Mouse (Mus musculus) MEL (cell line): Measurements from ENCODE around the gene Slfnl1. TPM values are rescaled to one million over a fixed set of nuclear protein-coding genes. Genes with fewer than 3 reads are reported as not detected.
A peak's percentile ranks its signal among the peaks of the same experiment; 100 is the strongest.

Experiments
- DNase-seq: peaks from one replicate; pipeline ENCODE4 v3.0.0; 2011; ENCODE audit warnings: low read depth, low spot score
- H3K27ac ChIP-seq: 2 replicates; pipeline ENCODE4 v1.5.1; 2012; ENCODE audit warnings: low read depth, mild to moderate bottlenecking, control low read depth, low read length, moderate library complexity; ENCODE audit not compliant: control insufficient read depth
- H3K27me3 ChIP-seq, 2 experiments: fragments of 150-350 bp in 1 of 2; sonication (generic) in 1 of 2; 2 replicates each; pipeline ENCODE4 v1.6.1; 2012; ENCODE audit warnings: low read length in 2 of 2, mild to moderate bottlenecking in 2 of 2, improper control_type of control experiment in 1 of 2, moderate library complexity in 1 of 2; ENCODE audit not compliant: insufficient read depth in 2 of 2, control insufficient read depth in 1 of 2
- H3K36me3 ChIP-seq, 2 experiments: 2 replicates each; pipeline ENCODE4 v1.6.1; 2012 to 2014; ENCODE audit warnings: low read length in 2 of 2, improper control_type of control experiment in 1 of 2, inconsistent platforms in 1 of 2, mild to moderate bottlenecking in 1 of 2; ENCODE audit not compliant: insufficient read depth in 2 of 2, control insufficient read depth in 1 of 2
- H3K4me1 ChIP-seq, 2 experiments: fragments of 150-350 bp in 1 of 2; sonication (generic) in 1 of 2; 2 replicates each; pipeline ENCODE4 v1.6.1; 2012; ENCODE audit warnings: low read length in 2 of 2, improper control_type of control experiment in 1 of 2, mild to moderate bottlenecking in 1 of 2; ENCODE audit not compliant: insufficient read depth in 2 of 2, control insufficient read depth in 1 of 2
- H3K4me3 ChIP-seq, 2 experiments: fragments of 150-350 bp in 1 of 2; sonication (generic) in 1 of 2; 2 replicates each; pipeline ENCODE4 v1.5.1; 2012; ENCODE audit warnings: low read depth in 2 of 2, low read length in 2 of 2, mild to moderate bottlenecking in 2 of 2, moderate library complexity in 2 of 2, control low read depth in 1 of 2, improper control_type of control experiment in 1 of 2; ENCODE audit not compliant: control insufficient read depth in 1 of 2, insufficient read depth in 1 of 2
- H3K79me2 ChIP-seq: 2 replicates; pipeline ENCODE4 v1.6.1; 2012; ENCODE audit warnings: mild to moderate bottlenecking, low read length, moderate library complexity; ENCODE audit not compliant: control insufficient read depth, poor library complexity, insufficient read depth
- H3K9ac ChIP-seq: 2 replicates; pipeline ENCODE4 v1.6.1; 2012; ENCODE audit warnings: low read depth, mild to moderate bottlenecking, control low read depth, low read length, moderate library complexity; ENCODE audit not compliant: control insufficient read depth, poor library complexity, severe bottlenecking
- H3K9me3 ChIP-seq: fragments of 150-350 bp; sonication (generic); replicated peaks from 2 replicates; pipeline ENCODE4 v1.6.1; 2012; ENCODE audit warnings: mild to moderate bottlenecking, low read length, improper control_type of control experiment, moderate library complexity; ENCODE audit not compliant: insufficient read depth
- BHLHE40 ChIP-seq: IDR thresholded peaks from 2 replicates; pipeline ENCODE4 v1.6.1; 2012; ENCODE audit warnings: low read depth, mild to moderate bottlenecking, inconsistent platforms, low read length, improper control_type of control experiment, borderline replicate concordance
- CHD1 ChIP-seq: IDR thresholded peaks from 2 replicates; pipeline ENCODE4 v1.6.1; 2012; ENCODE audit warnings: low read depth, mild to moderate bottlenecking, inconsistent platforms, low read length, improper control_type of control experiment
- CTCF ChIP-seq, 3 experiments: IDR thresholded peaks in 2 of 3; conservative IDR thresholded peaks in 1 of 3; 2 replicates each; pipeline ENCODE4 v1.5.1; 2011 to 2012; ENCODE audit warnings: low read length in 3 of 3, low read depth in 2 of 3, mild to moderate bottlenecking in 2 of 3, improper control_type of control experiment in 1 of 3, inconsistent platforms in 1 of 3, mixed read lengths in 1 of 3, moderate library complexity in 1 of 3; ENCODE audit not compliant: control insufficient read depth in 1 of 3, insufficient read depth in 1 of 3, poor library complexity in 1 of 3, severe bottlenecking in 1 of 3
- ELF1 ChIP-seq: IDR thresholded peaks from 2 replicates; pipeline ENCODE4 v1.6.1; 2014; ENCODE audit warnings: low read depth, mild to moderate bottlenecking, inconsistent platforms, low read length, improper control_type of control experiment, moderate library complexity
- ETS1 ChIP-seq: IDR thresholded peaks from 2 replicates; pipeline ENCODE4 v1.6.1; 2012; ENCODE audit warnings: low read depth, mild to moderate bottlenecking, inconsistent platforms, low read length, improper control_type of control experiment, moderate library complexity
- GABPA ChIP-seq: IDR thresholded peaks from 2 replicates; pipeline ENCODE4 v1.6.1; 2012; ENCODE audit warnings: low read depth, mild to moderate bottlenecking, inconsistent platforms, low read length, improper control_type of control experiment, moderate library complexity
- GATA1 ChIP-seq: IDR thresholded peaks from 2 replicates; pipeline ENCODE4 v1.6.1; 2011; ENCODE audit warnings: low read depth, low read length, improper control_type of control experiment
- HCFC1 ChIP-seq: IDR thresholded peaks from 2 replicates; pipeline ENCODE4 v1.6.1; 2012; ENCODE audit warnings: low read depth, mild to moderate bottlenecking, inconsistent platforms, low read length, improper control_type of control experiment, moderate library complexity
- JUND ChIP-seq: IDR thresholded peaks from 2 replicates; pipeline ENCODE4 v1.6.1; 2011; ENCODE audit warnings: low read depth, mild to moderate bottlenecking, improper control_type of control experiment, low read length
- MAX ChIP-seq: IDR thresholded peaks from 2 replicates; pipeline ENCODE4 v1.6.1; 2011; ENCODE audit warnings: low read length, improper control_type of control experiment
- MEF2A ChIP-seq: IDR thresholded peaks from 2 replicates; pipeline ENCODE4 v1.6.1; 2014; ENCODE audit warnings: low read depth, mild to moderate bottlenecking, inconsistent platforms, low read length, improper control_type of control experiment; ENCODE audit not compliant: poor library complexity, insufficient replicate concordance, severe bottlenecking; ENCODE audit errors: extremely low read depth
- MXI1 ChIP-seq: IDR thresholded peaks from 2 replicates; pipeline ENCODE4 v1.6.1; 2011; ENCODE audit warnings: mild to moderate bottlenecking, low read depth, low read length, improper control_type of control experiment
- MYB ChIP-seq: IDR thresholded peaks from 2 replicates; pipeline ENCODE4 v1.6.1; 2011; ENCODE audit warnings: mild to moderate bottlenecking, low read depth, low read length, improper control_type of control experiment
- NELFE ChIP-seq: IDR thresholded peaks from 2 replicates; pipeline ENCODE4 v1.6.1; 2011; ENCODE audit warnings: low read depth, low read length, improper control_type of control experiment
- NRF1 ChIP-seq: IDR thresholded peaks from 2 replicates; pipeline ENCODE4 v1.6.1; 2014; ENCODE audit warnings: low read depth, mild to moderate bottlenecking, inconsistent platforms, low read length, improper control_type of control experiment, moderate library complexity; ENCODE audit not compliant: poor library complexity, insufficient read depth, severe bottlenecking
- POLR2A ChIP-seq, 2 experiments: IDR thresholded peaks; 2 replicates each; pipeline ENCODE4 v1.6.1; 2011 to 2012; ENCODE audit warnings: low read length in 2 of 2, mild to moderate bottlenecking in 2 of 2, control low read depth in 1 of 2, improper control_type of control experiment in 1 of 2, low read depth in 1 of 2, moderate library complexity in 1 of 2; ENCODE audit not compliant: control insufficient read depth in 1 of 2, insufficient read depth in 1 of 2, poor library complexity in 1 of 2
- RAD21 ChIP-seq: IDR thresholded peaks from 2 replicates; pipeline ENCODE4 v1.6.1; 2011; ENCODE audit warnings: mild to moderate bottlenecking, low read depth, low read length, improper control_type of control experiment
- SIN3A ChIP-seq: IDR thresholded peaks from 2 replicates; pipeline ENCODE4 v1.6.1; 2012; ENCODE audit warnings: low read length, improper control_type of control experiment, inconsistent platforms
- SMC3 ChIP-seq: IDR thresholded peaks from 2 replicates; pipeline ENCODE4 v1.6.1; 2011; ENCODE audit warnings: low read depth, low read length, improper control_type of control experiment
- TAL1 ChIP-seq: IDR thresholded peaks from 2 replicates; pipeline ENCODE4 v1.6.1; 2012; ENCODE audit warnings: mild to moderate bottlenecking, inconsistent platforms, low read length, moderate library complexity, mixed read lengths
- TBP ChIP-seq: IDR thresholded peaks from 2 replicates; pipeline ENCODE4 v1.8.0; 2011; ENCODE audit warnings: low read depth, low read length, improper control_type of control experiment
- TCF12 ChIP-seq: IDR thresholded peaks from 2 replicates; pipeline ENCODE4 v1.6.1; 2014; ENCODE audit warnings: low read depth, mild to moderate bottlenecking, inconsistent platforms, low read length, improper control_type of control experiment, moderate library complexity
- UBTF ChIP-seq: IDR thresholded peaks from 2 replicates; pipeline ENCODE4 v1.6.1; 2012; ENCODE audit warnings: low read depth, mild to moderate bottlenecking, inconsistent platforms, low read length, improper control_type of control experiment, moderate library complexity, borderline replicate concordance; ENCODE audit not compliant: insufficient read depth
- USF1 ChIP-seq: IDR thresholded peaks from 2 replicates; pipeline ENCODE4 v1.6.1; 2014; ENCODE audit warnings: low read depth, mild to moderate bottlenecking, inconsistent platforms, low read length, improper control_type of control experiment, moderate library complexity
- ZKSCAN1 ChIP-seq: IDR thresholded peaks from 2 replicates; pipeline ENCODE4 v1.6.1; 2012; ENCODE audit warnings: low read depth, mild to moderate bottlenecking, inconsistent platforms, low read length, improper control_type of control experiment, moderate library complexity
- ZMIZ1 ChIP-seq: IDR thresholded peaks from 2 replicates; pipeline ENCODE4 v1.6.1; 2012; ENCODE audit warnings: low read depth, mild to moderate bottlenecking, inconsistent platforms, low read length, improper control_type of control experiment, moderate library complexity
- polyA plus RNA-seq, 2 experiments: library from polyadenylated mRNA; stranded (reverse) in 1 of 2; unstranded in 1 of 2; fragments of >175 nt in 1 of 2; fragments of >200 nt in 1 of 2; gene quantifications; 2 replicates each; pipeline versions ENCODE4 v1.2.1 to v1.2.4; 2012; ENCODE audit warnings: low replicate concordance in 2 of 2, low read depth in 1 of 2; ENCODE audit not compliant: insufficient read length in 2 of 2, insufficient read depth in 1 of 2, missing spikeins in 1 of 2
- total RNA-seq: library from RNA; depleted of rRNA; stranded (reverse); fragments of 300-350 nt; gene quantifications from 2 replicates; pipeline ENCODE4 v1.2.3, GENCODE M21; 2012

The Slfnl1 gene
- total and polyA plus RNA-seq, 3 experiments, result 0.06 TPM; not detected in 2

- H3K9me3 ChIP-seq, result no peaks in the 10 kb centered on the region
- H3K9ac ChIP-seq, result no peak overlapping the region
- no peak overlapping the region for H3K4me3 ChIP-seq
- no peak overlapping the region for H3K27ac ChIP-seq
- H3K27me3 ChIP-seq, result no peaks in the 10 kb centered on the region
- H3K36me3 ChIP-seq, result peaks cover 0 to 2% of the 10 kb centered on the region in 2 experiments
- DNase-seq, result no peak
- H3K79me2 ChIP-seq, result no peaks in the 10 kb centered on the region
- no peak for TF ChIP-seq CHD1
- TF ChIP-seq NELFE, result no peak
- TF ChIP-seq MXI1, result no peak
- TF ChIP-seq, all 39 proteins: peak for 0
- peaks cover 0 to 2% of the 10 kb centered on the region in 2 experiments; a peak in 1 of 4 replicates for H3K4me1 ChIP-seq
These were observed 15.1 kb upstream of the Slfnl1 start for GRCm38 (mm10) chr4:120516907-120517306.

- Histone ChIP-seq H3K27me3 (no peaks in the 10 kb centered on the region), H3K36me3 (peaks cover 0 to 2% of the 10 kb centered on the region in 2 experiments), H3K4me3 (no peak overlapping the region), H3K4me1 (peaks cover 0 to 2% of the 10 kb centered on the region in 2 experiments; a peak in 1 of 4 replicates), H3K79me2 (no peaks in the 10 kb centered on the region), H3K9me3 (no peaks in the 10 kb centered on the region), H3K27ac (no peak overlapping the region), H3K9ac (no peak overlapping the region)
- DNase-seq, result peak; percentile 60
- TF ChIP-seq MAX (no peak), NELFE (no peak), TAL1 (no peak), TBP (peak; percentile 59; the same call in 1 of the 2 replicates), ELF1 (no peak), TCF12 (no peak), POLR2A (IDR thresholded peaks at IDR 0.05; ENCODE audit: control insufficient read depth in 1 of 2, insufficient read depth in 1 of 2, low read depth in 1 of 2, low read length in 2 of 2, poor library complexity in 1 of 2) (no peak)
These were observed 14.7 kb upstream of the Slfnl1 start for GRCm38 (mm10) chr4:120517335-120517734.

GRCm38 (mm10) chr4:120521761-120522160, 10.3 kb upstream of the Slfnl1 start:
- no peak for DNase-seq

More at GRCm38 (mm10) chr4:120521761-120522160, 10.3 kb upstream of the Slfnl1 start:
- H3K36me3 ChIP-seq, result peaks cover 2 to 5% of the 10 kb centered on the region in 2 experiments
- no peak overlapping the region for H3K27ac ChIP-seq
- no peaks in the 10 kb centered on the region; a peak in 1 of 4 replicates for H3K4me1 ChIP-seq
- H3K9me3 ChIP-seq, result no peaks in the 10 kb centered on the region
- no peak overlapping the region for H3K4me3 ChIP-seq
- TF ChIP-seq UBTF, result no peak
- no peak for TF ChIP-seq BHLHE40
- no peak for TF ChIP-seq NRF1
- TF ChIP-seq CTCF (IDR thresholded peaks at IDR 0.05 in 2 of 3, conservative IDR thresholded peaks at IDR 0.05 in 1 of 3; ENCODE audit: control insufficient read depth in 1 of 3, insufficient read depth in 1 of 3, low read depth in 2 of 3, low read length in 3 of 3, poor library complexity in 1 of 3, severe bottlenecking in 1 of 3), result no peak
- TF ChIP-seq GATA1, result no peak
- TF ChIP-seq HCFC1, result no peak
- TF ChIP-seq ETS1, result no peak
- TF ChIP-seq ZKSCAN1, result no peak
- TF ChIP-seq SIN3A, result no peak
- TF ChIP-seq GABPA, result no peak
- TF ChIP-seq RAD21, result no peak
- no peak for TF ChIP-seq TAL1
- TF ChIP-seq JUND, result no peak
- no peak for TF ChIP-seq USF1
- no peak for TF ChIP-seq SMC3
- TF ChIP-seq ZMIZ1, result no peak
- no peak for TF ChIP-seq MYB
- TF ChIP-seq MEF2A, result no peak
- no peaks in the 10 kb centered on the region for H3K27me3 ChIP-seq
- H3K79me2 ChIP-seq, result no peaks in the 10 kb centered on the region
- H3K9ac ChIP-seq, result no peak overlapping the region
